Mouse (Mus musculus): ENCODE data around the gene Pcgf2. TPM values are rescaled to one million over a fixed set of nuclear protein-coding genes. Genes with fewer than 3 reads are reported as not detected.
"Not testable (repeated sequence)": the region's sequence is repeated elsewhere in the genome, so short reads cannot be mapped to it uniquely, and the experiment has no call there.

The Pcgf2 gene
- polyA plus RNA-seq, 2 experiments: 18.1 to 130 TPM

DNA sequence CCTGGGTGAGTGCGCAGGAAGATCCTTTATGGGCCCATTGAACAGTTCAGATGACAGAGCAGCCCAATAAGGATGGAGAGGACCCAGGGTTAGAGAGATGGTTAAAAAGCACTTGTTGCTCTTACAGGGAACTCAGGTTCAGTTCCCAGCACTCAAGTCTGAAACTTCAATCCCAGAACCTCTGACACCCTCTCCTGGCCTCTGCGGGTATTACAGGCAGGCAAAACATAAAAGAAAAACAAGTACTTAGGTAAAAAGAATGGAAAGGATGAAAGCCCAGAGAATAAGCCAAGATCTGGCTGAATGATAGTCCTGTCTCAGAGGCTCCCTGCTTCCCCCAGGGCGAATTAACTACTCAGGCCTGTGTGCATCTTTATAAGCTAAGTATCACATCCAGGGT lies 38.9 kb upstream of the Pcgf2 start:
- H3K4me1 ChIP-seq (ENCODE audit: control insufficient read depth, insufficient read depth, low read length): peaks cover 17% of the 10 kb centered on the region
- H3K36me3 ChIP-seq (ENCODE audit: control insufficient read depth, insufficient read depth, low read length): no peaks in the 10 kb centered on the region
- DNase-seq (ENCODE audit: low spot score): no peak
- no peak overlapping the region for H3K4me3 ChIP-seq (replicated peaks; ENCODE audit: low read length)
- no peak overlapping the region for H3K9ac ChIP-seq (ENCODE audit: low read depth, low read length, severe bottlenecking)
- H3K27me3 ChIP-seq (ENCODE audit: control insufficient read depth, insufficient read depth, low read length): no peaks in the 10 kb centered on the region
- no peak for ATAC-seq (ENCODE audit: low FRiP score, low read depth)
- H3K27ac ChIP-seq (replicated peaks; ENCODE audit: low read depth, low read length): no peak overlapping the region
- 96% methylated on average over 3 of the region's 3 CpGs for WGBS
- no peaks in the 10 kb centered on the region for H3K9me3 ChIP-seq (ENCODE audit: control insufficient read depth, low read length)
- no peak for TF ChIP-seq POLR2A (IDR thresholded peaks at IDR 0.05; ENCODE audit: borderline replicate concordance, extremely low read depth, insufficient read depth, insufficient read length)
- no peak overlapping the region for H3K4me2 ChIP-seq (replicated peaks; ENCODE audit: low read depth, low read length, severe bottlenecking)

- no peak overlapping the region for H3K4me2 ChIP-seq (replicated peaks; ENCODE audit: low read depth, low read length, severe bottlenecking)
- WGBS: 59% methylated on average over 6 of the region's 6 CpGs
- no peaks in the 10 kb centered on the region for H3K9me3 ChIP-seq (ENCODE audit: control insufficient read depth, low read length)
- no peaks in the 10 kb centered on the region for H3K27me3 ChIP-seq (ENCODE audit: control insufficient read depth, insufficient read depth, low read length)
- H3K36me3 ChIP-seq (ENCODE audit: control insufficient read depth, insufficient read depth, low read length): no peaks in the 10 kb centered on the region
- no peak for ATAC-seq (ENCODE audit: low FRiP score, low read depth)
- H3K4me1 ChIP-seq (ENCODE audit: control insufficient read depth, insufficient read depth, low read length): peaks cover 19% of the 10 kb centered on the region
- H3K27ac ChIP-seq (replicated peaks; ENCODE audit: low read depth, low read length): no peak overlapping the region
- no peak overlapping the region for H3K4me3 ChIP-seq (replicated peaks; ENCODE audit: low read length)
- H3K9ac ChIP-seq (ENCODE audit: low read depth, low read length, severe bottlenecking): no peak overlapping the region
- no peak for TF ChIP-seq POLR2A (IDR thresholded peaks at IDR 0.05; ENCODE audit: borderline replicate concordance, extremely low read depth, insufficient read depth, insufficient read length)
- no peak for DNase-seq (ENCODE audit: low spot score)
These were observed 38.4 kb upstream of the Pcgf2 start for GRCm38 (mm10) chr11:97738703-97739102.

- Histone ChIP-seq H3K27me3 (ENCODE audit: control insufficient read depth, insufficient read depth, low read length) (no peaks in the 10 kb centered on the region), H3K4me2 (replicated peaks; ENCODE audit: low read depth, low read length, severe bottlenecking) (no peak overlapping the region), H3K9me3 (ENCODE audit: control insufficient read depth, low read length) (no peaks in the 10 kb centered on the region), H3K36me3 (ENCODE audit: control insufficient read depth, insufficient read depth, low read length) (no peaks in the 10 kb centered on the region; the same call in 1 of the 2 replicates), H3K9ac (ENCODE audit: low read depth, low read length, severe bottlenecking) (no peak overlapping the region), H3K4me3 (replicated peaks; ENCODE audit: low read length) (no peak overlapping the region), H3K4me1 (ENCODE audit: control insufficient read depth, insufficient read depth, low read length) (peaks cover 9% of the 10 kb centered on the region), H3K27ac (replicated peaks; ENCODE audit: low read depth, low read length) (0 out of 2 replicates have a peak overlapping the region, but pooled peaks have one; percentile 33)
- DNase-seq (ENCODE audit: low spot score) (no peak), ATAC-seq (ENCODE audit: low FRiP score, low read depth) (no peak)
- no peak for TF ChIP-seq POLR2A (IDR thresholded peaks at IDR 0.05; ENCODE audit: borderline replicate concordance, extremely low read depth, insufficient read depth, insufficient read length)
- WGBS: 69% methylated on average over 4 of the region's 4 CpGs
These were observed 37.3 kb upstream of the Pcgf2 start for GRCm38 (mm10) chr11:97737600-97737999.

DNA sequence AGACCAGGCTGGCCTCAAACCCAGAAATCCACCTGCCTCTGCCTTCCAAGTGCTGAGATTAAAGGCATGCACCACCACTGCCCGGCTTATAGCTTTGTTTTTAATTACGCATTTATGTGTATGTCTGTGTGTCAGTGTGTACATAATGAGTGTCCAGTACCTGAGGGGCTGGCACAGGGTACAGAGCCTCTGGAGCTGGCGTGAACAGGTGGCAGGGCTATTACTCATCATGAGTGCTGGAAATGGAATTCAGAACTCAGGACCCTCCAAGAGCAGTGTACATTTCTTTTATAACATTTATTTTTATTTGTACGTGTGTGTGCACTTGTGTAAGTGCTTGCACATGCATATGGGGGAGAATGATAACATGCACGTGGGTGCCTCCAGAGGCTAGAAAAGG lies 36.3 kb upstream of the Pcgf2 start:
- Histone ChIP-seq H3K4me1 (ENCODE audit: control insufficient read depth, insufficient read depth, low read length) (peaks cover 6% of the 10 kb centered on the region; the same call in 1 of the 2 replicates), H3K27ac (replicated peaks; ENCODE audit: low read depth, low read length) (no peak overlapping the region), H3K4me3 (replicated peaks; ENCODE audit: low read length) (no peak overlapping the region), H3K9me3 (ENCODE audit: control insufficient read depth, low read length) (no peaks in the 10 kb centered on the region), H3K4me2 (replicated peaks; ENCODE audit: low read depth, low read length, severe bottlenecking) (no peak overlapping the region), H3K36me3 (ENCODE audit: control insufficient read depth, insufficient read depth, low read length) (peaks cover 6% of the 10 kb centered on the region), H3K9ac (ENCODE audit: low read depth, low read length, severe bottlenecking) (no peak overlapping the region), H3K27me3 (ENCODE audit: control insufficient read depth, insufficient read depth, low read length) (no peaks in the 10 kb centered on the region)
- DNase-seq (ENCODE audit: low spot score) (no peak), ATAC-seq (ENCODE audit: low FRiP score, low read depth) (no peak)
- WGBS: 85% methylated on average over 5 of the region's 5 CpGs
- no peak for TF ChIP-seq POLR2A (IDR thresholded peaks at IDR 0.05; ENCODE audit: borderline replicate concordance, extremely low read depth, insufficient read depth, insufficient read length)

DNA sequence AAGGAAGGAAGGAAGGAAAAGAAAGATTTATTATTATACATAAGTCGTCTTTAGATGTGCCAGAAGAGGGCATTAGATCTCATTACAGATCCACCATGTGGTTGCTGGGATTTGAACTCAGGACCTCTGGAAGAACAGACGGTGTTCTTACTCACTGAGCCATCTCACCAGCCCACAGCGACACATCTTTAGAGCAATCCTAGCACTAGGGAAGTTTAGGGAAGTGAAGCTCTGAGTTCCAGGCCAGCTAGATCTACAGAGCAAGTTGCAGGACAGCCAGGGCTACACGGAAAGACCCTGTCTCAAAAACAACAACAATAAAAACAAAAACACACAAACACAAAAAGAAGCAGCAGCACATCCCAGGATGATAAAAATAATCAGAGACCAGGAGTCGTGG lies 34.5 kb upstream of the Pcgf2 start:
- WGBS: 84% methylated on average over 5 of the region's 5 CpGs

DNA sequence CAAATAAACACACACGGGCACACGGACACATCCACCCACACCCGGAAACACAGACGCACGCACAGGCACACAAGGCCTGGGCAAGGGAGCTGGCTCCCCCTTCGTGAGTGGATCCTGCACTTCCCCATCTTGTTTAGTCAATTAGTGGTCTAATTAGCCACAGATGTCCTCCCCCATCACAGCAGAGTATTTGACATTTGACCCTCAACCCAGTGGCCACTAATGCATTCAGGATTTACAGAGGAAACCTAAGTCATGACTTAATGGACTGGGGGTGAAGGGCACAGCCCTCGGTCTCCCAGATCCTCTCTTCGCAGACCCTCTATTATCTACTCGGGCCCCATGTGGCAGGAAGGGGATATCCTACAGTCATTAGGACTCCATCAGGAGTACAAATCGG lies 33.4 kb upstream of the Pcgf2 start:
- no peaks in the 10 kb centered on the region for H3K27me3 ChIP-seq (ENCODE audit: control insufficient read depth, insufficient read depth, low read length)
- H3K4me3 ChIP-seq (replicated peaks; ENCODE audit: low read length): no peak overlapping the region
- H3K27ac ChIP-seq (replicated peaks; ENCODE audit: low read depth, low read length): no peak overlapping the region
- no peak overlapping the region for H3K9ac ChIP-seq (ENCODE audit: low read depth, low read length, severe bottlenecking)
- no peak overlapping the region for H3K4me2 ChIP-seq (replicated peaks; ENCODE audit: low read depth, low read length, severe bottlenecking)
- H3K9me3 ChIP-seq (ENCODE audit: control insufficient read depth, low read length): no peaks in the 10 kb centered on the region
- peaks cover 32% of the 10 kb centered on the region for H3K36me3 ChIP-seq (ENCODE audit: control insufficient read depth, insufficient read depth, low read length)
- no peak for TF ChIP-seq POLR2A (IDR thresholded peaks at IDR 0.05; ENCODE audit: borderline replicate concordance, extremely low read depth, insufficient read depth, insufficient read length)
- ATAC-seq (ENCODE audit: low FRiP score, low read depth) (no peak), DNase-seq (ENCODE audit: low spot score) (no peak)
- WGBS: 17% methylated on average over 10 of the region's 10 CpGs
- peaks cover 6% of the 10 kb centered on the region; the same call in 1 of the 2 replicates for H3K4me1 ChIP-seq (ENCODE audit: control insufficient read depth, insufficient read depth, low read length)

More for the DNA sequence above, 34.5 kb upstream of the Pcgf2 start:
- H3K9ac ChIP-seq (ENCODE audit: low read depth, low read length, severe bottlenecking); H3K27me3 ChIP-seq (ENCODE audit: control insufficient read depth, insufficient read depth, low read length); H3K9me3 ChIP-seq (ENCODE audit: control insufficient read depth, low read length); ATAC-seq (ENCODE audit: low FRiP score, low read depth); H3K4me2 ChIP-seq (replicated peaks; ENCODE audit: low read depth, low read length, severe bottlenecking); H3K27ac ChIP-seq (replicated peaks; ENCODE audit: low read depth, low read length); H3K4me3 ChIP-seq (replicated peaks; ENCODE audit: low read length); H3K4me1 ChIP-seq (ENCODE audit: control insufficient read depth, insufficient read depth, low read length); DNase-seq (ENCODE audit: low spot score): not testable (repeated sequence)
- H3K36me3 ChIP-seq (ENCODE audit: control insufficient read depth, insufficient read depth, low read length): peaks cover 21% of the 10 kb centered on the region
